Mouse (Mus musculus): ENCODE measurements around the gene 4931408C20Rik.

Gene 4931408C20Rik

GRCm38 (mm10) chr1:26686842-26687760, at the start of gene 4931408C20Rik:
4931408C20Rik (minus strand) TSS chr1:26687460.
- DNase-seq (ENCODE audit: low read depth): no peak

GRCm38 (mm10) chr1:26687926-26688325, 666 bp upstream of the 4931408C20Rik start:
- DNase-seq (ENCODE audit: low read depth): no peak

GRCm38 (mm10) chr1:26685952-26686693, 1.1 kb downstream of the 4931408C20Rik start:
- DNase-seq (ENCODE audit: low read depth): no peak

GRCm38 (mm10) chr1:26685383-26685782, 1.9 kb downstream of the 4931408C20Rik start:
- no peak for DNase-seq (ENCODE audit: low read depth)

GRCm38 (mm10) chr1:26649704-26650388, 37.4 kb downstream of the 4931408C20Rik start:
- no peak for DNase-seq (ENCODE audit: low read depth)

- DNase-seq (ENCODE audit: low read depth): no peak
Observed at GRCm38 (mm10) chr1:26636051-26636450, 51.2 kb downstream of the 4931408C20Rik start.

Measured in c-Kit-positive CD71-negative TER-119-negative erythroid progenitor cells, embryonic 14.5 days (primary cell).